Mouse (Mus musculus) naive thymus-derived CD4-positive, alpha-beta T cell, adult 2 months (primary cell): ENCODE data around the gene Ces1d.
"Not testable (repeated sequence)": the region's sequence is repeated elsewhere in the genome, so short reads cannot be mapped to it uniquely, and the experiment has no call there.

Experiments used
- DNase-seq: peaks from one replicate; pipeline ENCODE4 v3.0.0-alpha.2; 2011; ENCODE audit warnings: low read depth

The Ces1d gene

DNA sequence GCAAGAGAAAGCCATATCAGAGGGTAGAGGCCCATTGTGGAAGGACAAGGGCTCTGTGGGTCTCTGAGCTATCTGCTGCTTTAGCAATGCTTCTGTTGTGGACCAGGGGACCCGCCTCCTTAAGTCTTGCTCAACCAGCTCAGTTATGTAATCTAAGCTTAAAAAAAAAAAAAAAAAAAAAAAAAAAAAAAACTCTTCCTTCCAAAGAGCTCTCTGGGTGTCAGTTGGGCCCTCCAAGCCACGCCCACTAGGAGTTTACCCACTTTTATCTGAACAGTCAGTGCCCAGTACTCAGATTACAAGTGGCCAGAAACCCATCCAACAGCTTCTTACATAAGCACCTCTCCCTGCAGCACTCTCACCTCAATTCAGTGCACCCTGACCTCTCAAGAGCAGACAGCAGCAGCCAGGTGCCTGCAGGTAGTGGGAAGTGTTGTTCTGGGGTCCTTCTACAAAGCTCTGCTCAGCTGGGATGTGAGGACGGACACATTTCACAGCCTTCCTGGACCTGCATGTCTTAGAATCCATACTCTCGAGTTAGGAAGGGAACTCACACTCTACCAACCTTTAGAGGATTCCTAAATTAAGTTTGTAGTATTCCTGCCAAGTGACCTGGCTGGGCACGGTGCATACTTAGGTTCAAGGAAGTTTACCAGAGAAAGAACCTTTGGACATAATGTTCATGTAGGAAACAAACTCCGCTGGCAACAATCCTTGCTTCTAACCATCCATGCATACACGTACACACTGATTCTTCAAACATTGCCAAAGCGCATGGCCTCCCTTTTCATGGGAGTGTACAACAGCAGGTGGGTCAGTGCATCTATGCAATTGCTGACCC lies at the start of gene Ces1d:
Gene Ces1d, minus strand, starts transcription at position 154 of the 841 bp plus-strand sequence.
- DNase-seq = no peak

DNA sequence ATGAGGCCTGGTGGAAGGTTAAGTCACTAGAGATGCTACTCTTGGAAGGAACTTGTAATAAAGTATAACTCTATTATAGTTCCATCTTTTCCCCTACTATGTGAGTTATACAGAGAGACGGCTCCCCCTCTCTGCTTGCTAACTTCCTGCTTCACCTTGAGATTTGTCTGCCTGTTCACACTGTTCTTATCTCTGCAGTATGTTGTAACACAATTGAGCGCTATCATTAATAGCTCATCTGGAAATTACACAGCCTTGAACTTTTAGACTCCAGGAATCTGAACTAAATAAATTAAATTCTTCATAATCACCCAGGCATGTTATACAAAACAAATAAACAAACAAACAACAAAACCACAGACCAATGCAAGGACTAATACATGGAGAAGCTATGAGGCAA lies 48.4 kb upstream of the Ces1d start:
- no peak for DNase-seq

DNA sequence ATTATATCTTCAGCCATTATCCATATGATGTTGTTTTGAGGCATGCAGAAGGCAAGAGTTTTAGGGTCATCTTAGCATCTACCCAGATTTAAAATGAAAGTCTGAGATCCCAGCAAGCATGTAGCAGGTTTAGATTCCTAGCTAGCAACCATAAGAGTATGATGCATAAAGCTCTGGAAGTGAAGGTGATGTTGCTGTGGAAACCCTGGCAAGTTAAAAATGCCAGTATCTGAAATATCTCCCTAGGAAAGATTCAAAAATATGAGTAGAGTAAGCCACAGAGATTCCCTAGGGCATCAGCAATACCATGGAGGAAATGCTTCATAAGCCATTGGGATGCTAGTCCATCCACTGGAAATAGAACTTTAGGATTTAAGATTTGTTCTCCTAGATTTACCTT lies 42.2 kb upstream of the Ces1d start:
- no peak for DNase-seq

DNA sequence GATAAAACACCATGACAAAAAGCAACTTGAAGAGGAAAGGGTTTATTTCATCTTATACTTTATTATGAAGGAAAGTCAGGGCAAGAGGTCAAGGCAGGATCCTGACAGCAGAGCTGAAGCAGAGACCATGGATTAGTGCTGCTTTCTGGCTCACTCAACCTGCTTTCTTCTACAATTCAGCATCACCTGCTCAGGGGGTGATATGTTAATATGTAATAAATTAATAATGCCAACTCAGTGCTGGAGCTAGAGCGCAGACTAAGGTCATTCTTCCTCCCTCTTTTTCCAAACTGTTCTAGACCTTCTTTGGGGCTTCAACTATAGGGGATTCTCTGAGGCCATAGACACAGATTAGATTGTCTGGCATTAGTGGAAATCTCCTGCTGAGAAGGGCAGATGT lies 38.0 kb upstream of the Ces1d start:
- DNase-seq = no peak

DNA sequence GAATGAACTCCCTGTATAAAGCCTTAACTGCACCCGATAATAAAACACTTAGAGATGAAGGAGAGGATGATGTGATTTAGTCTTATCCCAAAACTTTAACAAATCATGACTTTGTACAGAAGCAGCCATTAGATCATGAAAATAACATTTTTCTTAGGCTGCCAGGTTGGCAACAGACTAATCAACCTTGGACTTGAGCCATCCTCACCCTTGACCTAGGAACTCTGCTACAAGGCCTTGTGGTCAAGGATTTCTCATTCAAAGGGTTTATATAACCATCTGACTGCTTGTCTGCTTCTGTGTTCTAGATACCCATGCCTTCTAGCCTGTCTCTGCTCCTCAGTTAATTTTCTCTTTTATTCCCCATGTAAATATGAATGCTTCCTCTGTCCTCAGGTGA lies 37.1 kb upstream of the Ces1d start:
- DNase-seq = no peak

GRCm38 (mm10) chr8:93234068-93234467 lies 36.4 kb upstream of the Ces1d start:
- no peak for DNase-seq

GRCm38 (mm10) chr8:93229446-93229845 lies 31.8 kb upstream of the Ces1d start, which contains the start of gene Ces1e:
TSS of gene Ces1e (minus strand) at chr8:93229619.
- no peak for DNase-seq

GRCm38 (mm10) chr8:93228673-93229370 lies 31.2 kb upstream of the Ces1d start:
- DNase-seq = no peak

- not testable (repeated sequence) for DNase-seq
These were observed 28.8 kb upstream of the Ces1d start for GRCm38 (mm10) chr8:93226471-93226870.

DNA sequence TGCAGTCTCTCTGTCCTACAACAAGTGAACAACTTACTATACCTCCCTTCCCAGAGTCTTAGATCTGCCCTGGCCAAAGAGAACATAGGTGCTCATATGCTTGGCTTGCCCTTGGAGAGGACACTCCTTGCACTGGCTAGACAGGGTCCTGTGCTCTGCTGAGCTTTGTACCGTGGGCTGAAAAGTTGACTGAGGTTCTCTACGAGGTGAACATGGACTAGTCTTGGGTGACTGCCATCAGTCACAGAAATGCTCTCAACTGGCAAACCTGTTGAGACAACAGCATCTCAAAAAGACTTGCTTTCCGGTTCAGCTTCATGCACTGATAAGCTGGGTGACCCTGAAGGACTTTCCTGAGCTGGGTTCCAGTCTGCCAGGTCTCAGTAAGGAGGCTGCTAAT lies 24.3 kb upstream of the Ces1d start:
- DNase-seq = no peak

- no peak for DNase-seq
These were observed 20.2 kb upstream of the Ces1d start for GRCm38 (mm10) chr8:93217867-93218266.

DNA sequence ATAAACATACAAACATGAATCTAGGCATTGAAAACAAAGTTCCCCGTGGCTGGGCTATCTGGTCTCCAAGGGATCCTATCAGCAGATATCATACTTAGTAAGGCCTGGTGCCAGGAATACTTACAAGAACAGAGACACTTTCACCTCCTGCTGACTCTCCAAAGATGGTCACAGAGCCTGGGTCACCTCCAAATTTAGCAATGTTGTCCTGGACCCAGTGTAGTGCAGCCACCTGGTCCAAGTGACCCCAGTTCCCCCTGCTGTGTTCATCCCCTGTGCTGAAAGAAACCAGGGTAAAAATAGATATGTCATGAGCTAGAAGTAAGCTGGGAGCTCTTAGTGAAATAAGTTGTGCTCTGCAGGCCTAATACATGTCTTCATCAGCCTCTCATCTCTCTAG lies 19.7 kb upstream of the Ces1d start:
- DNase-seq = no peak

GRCm38 (mm10) chr8:93211091-93211490 lies 13.5 kb upstream of the Ces1d start:
- DNase-seq = no peak

DNA sequence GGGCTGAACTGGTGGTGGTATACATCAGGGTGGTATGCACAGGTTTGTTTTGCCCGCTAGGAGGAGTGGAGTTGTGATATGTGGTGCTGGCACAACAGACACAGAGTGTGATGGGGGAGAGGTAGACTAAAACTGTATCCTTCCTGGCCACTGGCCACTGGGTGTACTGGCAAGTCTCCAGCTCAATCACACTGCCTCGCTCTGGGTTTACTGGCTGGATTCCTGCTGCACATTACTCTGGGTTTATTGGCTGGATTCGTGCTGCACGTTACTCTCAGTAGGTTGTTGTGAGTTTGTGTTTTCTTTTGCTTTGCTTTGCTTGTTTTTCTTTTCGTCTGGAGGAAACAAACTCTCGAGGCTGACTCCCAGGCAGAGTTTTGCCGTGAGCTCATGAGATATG lies 1.5 kb upstream of the Ces1d start:
- DNase-seq = not testable (repeated sequence)

DNA sequence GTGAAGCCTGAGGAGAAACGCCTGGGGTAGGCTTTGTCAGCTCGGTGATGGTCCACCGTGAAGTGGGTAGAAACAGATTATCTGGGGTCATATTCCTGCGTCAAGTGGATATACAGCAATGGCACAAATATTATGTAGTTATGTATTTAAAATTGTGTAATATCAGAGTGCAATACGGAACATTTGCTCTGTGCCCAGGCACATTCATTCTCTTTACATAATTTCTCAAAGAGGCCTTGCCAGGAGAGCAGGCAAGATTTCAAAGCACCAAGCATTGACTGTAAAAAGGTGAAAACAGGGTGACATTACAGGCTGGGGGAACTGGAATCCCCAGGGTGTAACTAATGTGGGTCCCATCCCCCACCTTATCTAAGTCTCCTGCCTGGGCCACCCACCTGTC lies 1.2 kb downstream of the Ces1d start:
- no peak for DNase-seq

DNA sequence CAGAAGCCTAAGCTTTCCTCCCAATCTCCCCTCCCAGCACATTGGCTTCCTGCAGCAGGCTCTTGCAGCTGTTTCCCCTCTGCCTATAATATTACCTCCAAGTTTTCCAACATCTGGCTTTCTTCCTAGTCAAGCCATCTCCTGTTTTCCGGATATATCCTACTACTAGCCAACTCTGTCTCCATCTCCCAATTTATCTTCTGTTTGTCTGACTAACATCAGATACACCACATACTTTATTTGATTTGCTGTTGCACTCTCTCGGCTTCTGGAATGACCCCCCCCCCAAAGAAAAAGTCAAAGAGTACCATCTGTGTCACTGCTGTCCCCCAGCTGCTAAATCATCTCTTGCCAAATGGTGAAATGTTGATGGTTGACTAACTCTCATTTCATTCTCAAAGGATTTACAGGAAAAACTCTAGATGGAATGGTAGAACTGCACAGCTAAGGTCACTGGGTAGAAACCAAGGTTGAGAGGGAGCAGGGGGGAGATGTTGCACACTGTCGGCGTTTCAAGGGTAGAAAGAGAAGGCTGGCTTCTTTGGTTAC lies 17.0 kb downstream of the Ces1d start:
- no peak for DNase-seq

DNA sequence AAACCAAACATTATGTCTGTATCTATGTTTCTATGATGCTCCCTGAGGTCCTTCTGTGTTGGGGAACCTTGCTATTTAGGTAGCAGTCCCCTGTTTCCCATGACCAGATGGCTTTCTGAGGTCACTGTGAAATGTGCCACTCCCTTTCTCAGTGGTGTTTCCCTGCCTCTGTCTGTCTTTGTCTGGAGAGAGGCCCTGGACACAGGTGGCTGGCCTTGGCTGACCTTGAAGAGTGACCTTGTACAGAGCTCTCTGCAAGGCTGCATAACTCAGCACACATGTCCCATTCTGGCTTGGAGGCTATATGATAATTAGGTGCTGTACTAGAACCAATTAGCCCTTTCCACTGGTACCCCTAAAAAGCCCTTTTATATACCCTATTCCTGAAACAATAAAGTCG lies 21.0 kb downstream of the Ces1d start:
- DNase-seq = no peak

DNA sequence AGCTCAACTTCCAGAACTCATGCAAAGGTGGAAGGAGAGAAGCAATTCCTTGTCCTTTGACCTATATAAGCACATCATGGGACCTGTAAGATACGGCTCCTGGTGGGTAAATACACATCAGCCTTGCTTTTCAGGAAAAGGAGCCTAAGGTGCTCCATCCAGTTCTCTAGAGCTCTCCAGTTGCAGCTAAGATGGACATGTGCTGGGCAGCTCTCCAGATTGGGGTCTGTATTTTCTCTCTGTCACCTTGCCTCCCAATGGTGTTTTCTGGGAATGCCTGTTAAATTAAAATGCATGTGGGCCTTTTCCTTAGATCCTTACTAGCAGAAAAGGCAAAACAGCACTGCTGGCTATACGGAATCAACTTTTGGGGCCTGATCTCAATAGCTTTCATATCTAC lies 23.1 kb downstream of the Ces1d start:
- DNase-seq = no peak

DNA sequence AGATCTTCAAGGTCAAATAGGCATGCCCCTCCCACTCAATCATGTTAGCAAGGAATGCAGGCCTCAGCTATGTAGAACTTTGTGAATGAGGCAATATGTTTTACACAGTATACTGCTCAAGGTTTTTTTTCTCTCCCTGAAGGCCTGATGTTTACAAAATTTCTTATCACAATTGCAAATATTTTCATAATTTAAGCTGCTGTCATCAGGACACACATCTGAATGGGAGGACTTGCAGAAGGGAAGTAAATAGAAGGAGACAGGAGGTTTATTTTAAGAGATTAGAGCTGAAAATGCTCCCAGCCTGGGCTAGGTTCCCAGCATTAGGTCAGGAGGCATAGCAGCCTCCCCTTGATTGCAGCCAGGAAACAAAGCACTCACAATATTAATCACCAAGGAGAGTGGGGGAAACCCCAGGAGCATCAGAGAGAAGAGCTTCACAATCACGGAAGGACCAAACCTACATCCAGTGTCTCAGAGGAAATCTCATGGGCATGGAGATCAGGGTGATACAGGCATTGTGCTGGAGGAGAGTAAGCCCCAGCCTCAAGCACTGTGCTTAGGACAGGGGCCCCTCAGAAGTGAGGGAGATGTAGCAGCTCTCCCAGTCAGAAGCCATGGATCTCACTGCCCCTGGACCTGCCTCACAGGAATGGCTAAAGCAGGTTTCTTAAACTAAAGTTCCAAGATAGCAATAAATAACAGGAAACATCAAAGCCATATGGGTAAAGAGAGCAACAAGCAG lies 25.6 kb downstream of the Ces1d start:
- DNase-seq = no peak

GRCm38 (mm10) chr8:93163363-93163762 lies 34.3 kb downstream of the Ces1d start:
- DNase-seq = no peak

- no peak for DNase-seq
These were observed 46.2 kb downstream of the Ces1d start for GRCm38 (mm10) chr8:93151401-93151800.

GRCm38 (mm10) chr8:93147331-93147730 lies 50.3 kb downstream of the Ces1d start:
- DNase-seq = no peak
